Mouse (Mus musculus) neural tube, embryonic 11.5 days (tissue): ENCODE measurements around the gene Rcc1l. TPM values are rescaled to one million over a fixed set of nuclear protein-coding genes. Genes with fewer than 3 reads are reported as not detected.

Source experiments
- ATAC-seq: fragments of 200-750 bp; cut with Nextera tagmentation; 2 replicates; pipeline ENCODE4 v1.8.0; 2017; ENCODE audit warnings: moderate number of reproducible peaks, mild to moderate bottlenecking, moderate TSS enrichment, moderate library complexity; ENCODE audit not compliant: insufficient read depth, low FRiP score, low TSS enrichment
- DNase-seq: peaks from one replicate; pipeline ENCODE4 v3.0.0-alpha.2; 2015; ENCODE audit warnings: low spot score
- H3K27ac ChIP-seq: fragments of 300-500 bp; sonication (generic); 2 replicates; pipeline ENCODE4 v1.5.1; 2014; ENCODE audit warnings: low read depth, mild to moderate bottlenecking, low read length
- H3K27me3 ChIP-seq: fragments of 300-500 bp; sonication (generic); 2 replicates; pipeline ENCODE4 v1.6.1; 2014; ENCODE audit warnings: mild to moderate bottlenecking, low read length, mixed read lengths; ENCODE audit not compliant: control insufficient read depth, insufficient read depth
- H3K36me3 ChIP-seq: fragments of 300-500 bp; sonication (generic); 2 replicates; pipeline ENCODE4 v1.6.1; 2014; ENCODE audit warnings: mild to moderate bottlenecking, low read length, moderate library complexity, mixed read lengths; ENCODE audit not compliant: control insufficient read depth, insufficient read depth
- H3K4me1 ChIP-seq: fragments of 300-500 bp; sonication (generic); 2 replicates; pipeline ENCODE4 v1.6.1; 2014; ENCODE audit warnings: low read length, mixed read lengths; ENCODE audit not compliant: control insufficient read depth, insufficient read depth
- H3K4me2 ChIP-seq: fragments of 300-500 bp; sonication (generic); 2 replicates; pipeline ENCODE4 v1.6.1; 2014; ENCODE audit warnings: low read depth, mild to moderate bottlenecking, moderate library complexity
- H3K4me3 ChIP-seq: fragments of 300-500 bp; sonication (generic); 2 replicates; pipeline ENCODE4 v1.5.1; 2014; ENCODE audit warnings: low read depth, low read length
- H3K9ac ChIP-seq: fragments of 300-500 bp; sonication (generic); 2 replicates; pipeline ENCODE4 v1.6.1; 2014; ENCODE audit warnings: mild to moderate bottlenecking, low read length
- H3K9me3 ChIP-seq: fragments of 300-500 bp; sonication (generic); 2 replicates; pipeline ENCODE4 v1.6.1; 2016; ENCODE audit warnings: low read length; ENCODE audit not compliant: control insufficient read depth
- WGBS: fragments of 180-500 bp; shearing (Covaris S2); extraction: QIAGEN DNeasy Blood & Tissue Kit; methylation state at CpG from one replicate; pipeline ENCODE4 v1.1.7; 2014; 5-methylcytosine and 5-hydroxymethylcytosine counted together
- polyA plus RNA-seq: library from polyadenylated mRNA; unstranded; fragments of >200 nt; fragmentation: Nextera tagmentation; extraction: Ambion mirVana; gene quantifications from 2 replicates; pipeline ENCODE4 v1.2.1, GENCODE M21; 2014

Rcc1l gene
- polyA plus RNA-seq, 1 experiment from 2014 or later: 23.6 TPM

DNA sequence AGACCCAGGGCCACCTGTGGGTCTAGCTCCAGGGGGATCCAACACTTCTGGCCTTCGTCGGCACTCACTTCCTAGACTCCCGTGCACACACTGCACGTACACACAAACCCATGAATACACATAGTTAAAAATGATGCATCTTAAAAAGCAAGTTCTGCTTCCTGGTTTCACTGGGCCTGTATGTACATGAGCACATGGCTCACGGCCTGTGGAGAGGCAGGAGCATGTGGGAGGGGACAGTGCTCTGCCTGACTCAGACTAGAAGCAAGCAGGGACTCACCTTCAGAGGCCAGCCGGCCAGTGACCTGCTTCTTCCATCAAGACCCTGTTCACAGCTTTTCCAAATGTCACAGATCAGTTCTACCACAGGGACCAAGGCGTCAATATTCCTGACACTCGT, 17.1 kb upstream of the Rcc1l start:
- Histone ChIP-seq H3K36me3 (peaks cover 4% of the 10 kb centered on the region; the same call in 1 of the 2 replicates), H3K9ac (no peak overlapping the region), H3K27ac (no peak overlapping the region), H3K27me3 (no peaks in the 10 kb centered on the region), H3K4me3 (no peak overlapping the region), H3K4me2 (no peak overlapping the region), H3K4me1 (no peaks in the 10 kb centered on the region), H3K9me3 (no peaks in the 10 kb centered on the region)
- no peak for ATAC-seq
- WGBS: 86% methylated on average over 8 of the region's 8 CpGs
- DNase-seq: no peak

DNA sequence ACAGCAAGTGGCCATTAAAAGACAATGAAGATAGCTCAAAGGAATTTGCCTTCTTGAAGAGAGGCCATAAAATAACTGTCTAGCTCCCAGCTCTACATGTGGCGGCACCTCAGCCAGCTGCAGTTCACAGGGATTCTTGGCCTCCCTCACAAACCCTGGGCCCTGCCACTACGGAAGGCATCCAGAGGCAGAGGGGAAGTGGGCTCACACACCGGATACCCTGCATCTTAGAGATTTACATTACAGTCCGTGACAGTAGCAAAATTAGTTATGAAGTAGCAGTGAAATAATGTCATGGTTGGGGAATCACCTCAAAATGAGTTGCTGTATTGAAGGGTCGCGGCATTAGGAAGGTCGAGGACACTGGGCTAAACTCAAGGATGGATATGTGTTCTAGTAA, 12.0 kb upstream of the Rcc1l start:
- no peak for ATAC-seq
- no peak for DNase-seq
- WGBS: 56% methylated on average over 7 of the region's 7 CpGs
- Histone ChIP-seq H3K4me3 (no peak overlapping the region), H3K9ac (no peak overlapping the region), H3K4me1 (0 out of 2 replicates have a peak, but pooled peaks cover 2% of the 10 kb centered on the region), H3K9me3 (no peaks in the 10 kb centered on the region), H3K27me3 (no peaks in the 10 kb centered on the region), H3K4me2 (no peak overlapping the region), H3K36me3 (0 out of 2 replicates have a peak, but pooled peaks cover 2% of the 10 kb centered on the region), H3K27ac (no peak overlapping the region)

DNA sequence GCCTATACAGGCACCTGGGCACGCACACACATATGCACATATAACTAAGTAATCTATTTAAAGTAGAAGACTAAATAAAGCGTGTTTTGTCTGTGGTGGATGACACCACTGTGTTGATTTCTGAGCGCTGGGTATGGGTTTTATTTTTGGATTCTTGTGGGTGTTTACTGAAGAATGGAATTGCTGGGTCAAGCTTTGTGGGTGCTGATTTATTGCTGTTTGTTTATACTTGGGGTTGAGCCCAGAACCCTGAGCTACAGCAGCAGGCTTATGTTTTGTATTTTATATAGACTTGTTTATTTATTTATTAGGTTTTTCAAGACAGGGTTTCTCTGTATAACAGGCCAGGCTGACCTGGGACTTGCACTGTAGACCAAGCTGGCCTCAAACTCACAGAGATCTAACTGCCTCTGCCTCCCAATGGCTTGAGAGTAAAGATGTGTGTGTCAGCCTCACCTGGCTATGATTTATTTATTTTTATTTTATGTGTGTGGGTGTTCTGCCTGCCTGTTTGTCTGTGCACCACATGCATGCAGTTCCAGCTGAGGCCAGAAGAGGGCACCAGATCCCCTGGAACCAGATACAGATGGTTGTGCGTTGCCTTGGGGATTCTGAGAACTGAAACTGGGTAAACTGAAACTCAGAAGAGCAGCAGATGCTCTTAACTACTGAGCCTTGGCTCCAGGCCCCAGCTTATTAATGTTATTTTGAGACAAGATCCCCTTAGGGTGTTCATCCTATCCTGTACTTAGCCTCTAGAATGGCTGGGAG, 10.6 kb upstream of the Rcc1l start:
- no peak overlapping the region for H3K4me2 ChIP-seq
- H3K4me1 ChIP-seq: peaks cover 11% of the 10 kb centered on the region
- H3K36me3 ChIP-seq: no peaks in the 10 kb centered on the region
- 76% methylated on average over 4 of the region's 4 CpGs for WGBS
- no peak for ATAC-seq
- DNase-seq: peak; percentile 56
- no peak overlapping the region for H3K27ac ChIP-seq
- no peaks in the 10 kb centered on the region for H3K9me3 ChIP-seq
- H3K27me3 ChIP-seq: no peaks in the 10 kb centered on the region
- no peak overlapping the region for H3K9ac ChIP-seq
- no peak overlapping the region for H3K4me3 ChIP-seq

DNA sequence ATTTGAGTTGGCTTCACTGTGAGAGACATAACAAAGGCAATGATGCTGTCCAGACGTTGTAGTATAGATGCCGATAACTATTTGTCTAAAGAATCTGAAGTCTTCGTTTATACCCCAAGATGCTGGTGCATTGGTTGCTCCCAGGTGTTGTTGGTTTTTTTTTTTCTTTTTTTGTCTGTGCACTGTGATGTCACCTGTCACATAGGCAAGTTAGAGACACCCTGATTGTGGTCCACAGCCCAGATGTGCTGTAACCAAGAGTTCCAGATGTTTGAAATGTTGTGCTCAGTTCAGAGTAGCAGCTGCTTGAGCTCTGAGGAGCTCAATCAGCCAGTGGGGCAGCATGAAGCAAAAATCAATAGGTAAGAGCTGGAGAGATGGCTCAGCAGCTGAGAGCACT, 9.5 kb upstream of the Rcc1l start:
- peaks cover 12% of the 10 kb centered on the region for H3K4me1 ChIP-seq
- WGBS: 87% methylated on average over 3 of the region's 3 CpGs
- no peaks in the 10 kb centered on the region for H3K36me3 ChIP-seq
- no peak overlapping the region for H3K4me3 ChIP-seq
- ATAC-seq (no peak), DNase-seq (no peak)
- no peaks in the 10 kb centered on the region for H3K27me3 ChIP-seq
- no peaks in the 10 kb centered on the region for H3K9me3 ChIP-seq
- H3K27ac ChIP-seq: no peak overlapping the region
- H3K9ac ChIP-seq: no peak overlapping the region
- H3K4me2 ChIP-seq: no peak overlapping the region

DNA sequence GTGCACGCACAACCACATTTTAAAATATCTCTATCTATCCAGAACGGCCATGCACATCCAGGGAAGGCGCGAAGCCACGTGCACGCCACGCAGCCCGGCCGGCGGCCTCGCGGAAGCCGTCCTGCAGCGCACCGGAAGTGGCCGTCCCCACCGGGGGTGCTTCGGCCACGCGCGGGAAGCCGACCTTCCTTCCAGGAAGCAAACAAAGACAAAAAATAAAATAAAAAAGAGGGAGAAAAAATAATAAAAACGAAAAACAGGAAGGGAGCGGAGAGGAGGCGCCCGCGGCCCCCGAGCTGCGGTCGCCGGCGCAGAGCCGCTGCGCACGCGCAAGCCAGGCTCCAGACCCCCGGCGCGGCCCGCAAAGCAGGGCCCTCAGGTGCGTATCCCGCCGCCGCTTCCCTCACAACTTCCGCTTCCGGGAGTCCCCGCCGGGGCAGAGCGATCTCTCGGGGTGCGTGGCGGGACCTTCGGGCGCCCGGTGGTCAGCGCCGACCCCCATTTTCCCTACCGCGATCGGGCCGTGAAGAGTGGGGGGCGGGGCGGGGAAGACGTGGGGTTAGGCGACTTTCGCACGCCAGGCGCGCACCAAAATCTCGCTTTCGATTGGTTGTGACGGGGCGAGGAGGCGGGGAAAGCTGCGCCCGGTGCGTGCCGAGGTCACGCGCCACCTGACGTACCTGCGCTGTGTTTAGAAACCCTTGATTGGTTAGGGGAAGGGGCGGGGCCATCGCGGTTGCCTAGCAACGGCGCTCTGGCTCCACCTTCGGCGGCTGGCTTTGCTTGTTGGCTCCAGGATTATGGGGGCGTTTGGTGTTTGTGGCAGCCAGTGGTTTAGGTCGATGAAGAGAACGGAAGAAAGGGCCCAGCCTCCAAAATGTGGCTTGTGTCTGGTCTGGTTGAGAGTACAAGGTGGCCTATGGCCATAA, 7.6 kb upstream of the Rcc1l start, which contains the start of gene Gtf2ird2:
Gtf2ird2 (plus strand) TSS at position 140 of the 929 bp plus-strand sequence.
- ATAC-seq: peak; percentile 92
- peak within 1 kb of the TSS; percentile 69 for H3K4me2 ChIP-seq
- H3K36me3 ChIP-seq: no peaks in the 10 kb centered on the region
- H3K27me3 ChIP-seq: no peaks in the 10 kb centered on the region
- peak within 1 kb of the TSS; percentile 90 for H3K27ac ChIP-seq
- H3K9me3 ChIP-seq: no peaks in the 10 kb centered on the region
- H3K9ac ChIP-seq: peak within 1 kb of the TSS; percentile 92
- peaks cover 12% of the 10 kb centered on the region for H3K4me1 ChIP-seq
- peak; percentile 99 for DNase-seq
- H3K4me3 ChIP-seq: peak within 1 kb of the TSS; percentile 76
- WGBS: under 1% methylated on average over 91 of the region's 92 CpGs

DNA sequence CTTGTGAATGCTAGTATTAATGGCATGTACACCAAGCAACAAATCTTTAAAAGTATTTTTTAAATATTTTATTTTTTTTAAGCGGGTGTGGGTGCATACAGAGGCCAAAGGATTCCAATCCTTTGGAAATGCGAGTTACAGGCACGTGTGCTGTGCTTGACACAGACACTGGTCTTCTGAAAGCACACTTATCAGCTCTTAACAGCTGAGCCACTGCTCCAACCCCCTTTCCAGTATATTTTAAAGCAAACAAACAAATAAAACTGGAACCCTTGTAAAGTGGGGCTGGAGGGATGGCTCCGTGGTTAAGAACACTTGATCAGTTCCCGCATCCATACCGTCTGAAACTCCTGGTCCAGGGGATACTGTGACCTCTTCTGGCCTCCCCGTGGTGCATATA, 6.6 kb upstream of the Rcc1l start:
- no peaks in the 10 kb centered on the region for H3K27me3 ChIP-seq
- DNase-seq (no peak), ATAC-seq (no peak)
- H3K4me3 ChIP-seq: peak overlapping the region; percentile 76
- H3K36me3 ChIP-seq: no peaks in the 10 kb centered on the region
- peak overlapping the region; percentile 69 for H3K4me2 ChIP-seq
- peak overlapping the region; percentile 92 for H3K9ac ChIP-seq
- H3K27ac ChIP-seq: no peak overlapping the region
- H3K9me3 ChIP-seq: no peaks in the 10 kb centered on the region
- H3K4me1 ChIP-seq: peaks cover 12% of the 10 kb centered on the region
- WGBS: 53% methylated on average over 7 of the region's 7 CpGs

DNA sequence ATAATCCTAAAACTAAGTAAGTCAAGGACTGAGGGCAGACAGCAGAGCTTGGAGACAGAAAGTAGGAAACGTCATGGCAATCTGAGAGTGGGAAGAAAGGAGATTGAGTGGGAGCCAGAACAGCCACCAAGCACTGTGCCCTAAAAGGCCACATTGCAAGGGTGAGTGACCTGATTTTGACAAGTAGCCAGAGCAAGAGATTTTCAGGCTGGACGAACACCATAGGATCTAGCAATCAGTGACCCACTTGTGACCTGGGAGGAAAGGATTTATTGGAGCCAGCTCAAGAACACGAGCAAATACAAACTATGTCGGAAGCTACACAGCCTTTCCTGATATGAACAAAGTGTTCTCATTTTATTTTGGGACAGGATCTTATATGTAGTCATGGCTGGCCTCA, 6.2 kb upstream of the Rcc1l start:
- peak overlapping the region; percentile 76; the same call in 1 of the 2 replicates for H3K4me3 ChIP-seq
- peak overlapping the region; percentile 69 for H3K4me2 ChIP-seq
- no peak overlapping the region for H3K9ac ChIP-seq

DNA sequence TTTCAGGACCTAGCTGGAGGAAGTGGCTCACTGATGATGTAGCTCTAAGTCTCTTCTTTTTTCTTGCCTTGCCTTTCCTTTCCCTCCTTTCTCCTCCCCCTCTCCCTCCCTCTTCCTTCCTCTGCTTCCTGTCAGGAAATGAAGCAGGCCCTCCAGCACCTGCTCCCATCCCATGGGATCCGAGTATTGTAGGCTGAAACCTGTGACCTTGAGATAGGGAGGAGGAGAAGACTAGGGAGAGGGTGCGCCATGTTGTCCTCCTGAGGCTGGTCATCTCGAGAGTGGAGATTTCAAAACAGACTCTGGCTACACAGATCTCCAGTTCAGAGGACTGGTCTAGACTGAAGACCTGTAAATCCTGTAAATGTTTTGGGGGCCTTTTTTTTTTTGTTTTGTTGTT, 5.6 kb upstream of the Rcc1l start:
- H3K9ac ChIP-seq: no peak overlapping the region
- H3K27me3 ChIP-seq: no peaks in the 10 kb centered on the region
- H3K27ac ChIP-seq: no peak overlapping the region
- ATAC-seq: no peak
- no peak overlapping the region for H3K4me2 ChIP-seq
- no peak for DNase-seq
- peaks cover 12% of the 10 kb centered on the region for H3K4me1 ChIP-seq
- 53% methylated on average over 3 of the region's 3 CpGs for WGBS
- no peaks in the 10 kb centered on the region for H3K36me3 ChIP-seq
- H3K9me3 ChIP-seq: no peaks in the 10 kb centered on the region
- H3K4me3 ChIP-seq: no peak overlapping the region

More for the DNA sequence above, 6.2 kb upstream of the Rcc1l start:
- no peak for ATAC-seq
- no peaks in the 10 kb centered on the region for H3K27me3 ChIP-seq
- H3K27ac ChIP-seq: no peak overlapping the region
- 61% methylated on average over 4 of the region's 4 CpGs for WGBS
- peaks cover 12% of the 10 kb centered on the region for H3K4me1 ChIP-seq
- no peaks in the 10 kb centered on the region for H3K9me3 ChIP-seq
- DNase-seq: no peak
- no peaks in the 10 kb centered on the region for H3K36me3 ChIP-seq
